Mouse (Mus musculus): ENCODE results near the gene Hhatl. TPM values are rescaled to one million over a fixed set of nuclear protein-coding genes. Genes with fewer than 3 reads are reported as not detected.

Gene Hhatl
- polyA plus RNA-seq, 1 experiment from 2014 or later, result 0.56 TPM

GRCm38 (mm10) chr9:121826356-121826755 lies 34.0 kb upstream of the Hhatl start:
- 84% methylated on average over 3 of the region's 3 CpGs for WGBS

GRCm38 (mm10) chr9:121823991-121824390 lies 31.7 kb upstream of the Hhatl start:
- no peak overlapping the region for H3K9ac ChIP-seq (replicated peaks; ENCODE audit: low read length)
- 89% methylated on average over 7 of the region's 7 CpGs for WGBS
- no peaks in the 10 kb centered on the region for H3K36me3 ChIP-seq (ENCODE audit: insufficient read depth, low read length)
- no peak overlapping the region for H3K4me3 ChIP-seq (ENCODE audit: low read length)
- H3K9me3 ChIP-seq (ENCODE audit: low read length), result no peaks in the 10 kb centered on the region
- no peaks in the 10 kb centered on the region for H3K4me1 ChIP-seq (ENCODE audit: insufficient read depth, low read length)
- H3K27me3 ChIP-seq (ENCODE audit: insufficient read depth, low read length), result no peaks in the 10 kb centered on the region
- no peak overlapping the region for H3K4me2 ChIP-seq (replicated peaks; ENCODE audit: low read depth, low read length)
- H3K27ac ChIP-seq (ENCODE audit: low read length), result no peak overlapping the region
- no peak for ATAC-seq (ENCODE audit: low FRiP score, low TSS enrichment)

More at GRCm38 (mm10) chr9:121826356-121826755, 34.0 kb upstream of the Hhatl start:
- Histone ChIP-seq H3K36me3 (ENCODE audit: insufficient read depth, low read length) (no peaks in the 10 kb centered on the region), H3K4me3 (ENCODE audit: low read length) (no peak overlapping the region), H3K4me2 (replicated peaks; ENCODE audit: low read depth, low read length) (no peak overlapping the region), H3K27ac (ENCODE audit: low read length) (no peak overlapping the region), H3K27me3 (ENCODE audit: insufficient read depth, low read length) (no peaks in the 10 kb centered on the region), H3K4me1 (ENCODE audit: insufficient read depth, low read length) (no peaks in the 10 kb centered on the region), H3K9ac (replicated peaks; ENCODE audit: low read length) (no peak overlapping the region), H3K9me3 (ENCODE audit: low read length) (no peaks in the 10 kb centered on the region)
- ATAC-seq (ENCODE audit: low FRiP score, low TSS enrichment), result no peak

- Histone ChIP-seq H3K27ac (ENCODE audit: low read length) (no peak overlapping the region), H3K4me1 (ENCODE audit: insufficient read depth, low read length) (no peaks in the 10 kb centered on the region), H3K36me3 (ENCODE audit: insufficient read depth, low read length) (no peaks in the 10 kb centered on the region), H3K9me3 (ENCODE audit: low read length) (no peaks in the 10 kb centered on the region), H3K9ac (replicated peaks; ENCODE audit: low read length) (no peak overlapping the region), H3K4me3 (ENCODE audit: low read length) (no peak overlapping the region), H3K27me3 (ENCODE audit: insufficient read depth, low read length) (no peaks in the 10 kb centered on the region), H3K4me2 (replicated peaks; ENCODE audit: low read depth, low read length) (no peak overlapping the region)
- ATAC-seq (ENCODE audit: low FRiP score, low TSS enrichment), result no peak
- WGBS, result 92% methylated on average over 1 of the region's 1 CpGs
Observed at GRCm38 (mm10) chr9:121823051-121823450, 30.7 kb upstream of the Hhatl start.

GRCm38 (mm10) chr9:121822585-121822991 lies 30.3 kb upstream of the Hhatl start:
- Histone ChIP-seq H3K4me2 (replicated peaks; ENCODE audit: low read depth, low read length) (no peak overlapping the region), H3K27me3 (ENCODE audit: insufficient read depth, low read length) (no peaks in the 10 kb centered on the region), H3K36me3 (ENCODE audit: insufficient read depth, low read length) (no peaks in the 10 kb centered on the region), H3K9me3 (ENCODE audit: low read length) (no peaks in the 10 kb centered on the region), H3K4me3 (ENCODE audit: low read length) (no peak overlapping the region), H3K4me1 (ENCODE audit: insufficient read depth, low read length) (no peaks in the 10 kb centered on the region), H3K27ac (ENCODE audit: low read length) (no peak overlapping the region), H3K9ac (replicated peaks; ENCODE audit: low read length) (no peak overlapping the region)
- no peak for ATAC-seq (ENCODE audit: low FRiP score, low TSS enrichment)
- WGBS, result 70% methylated on average over 6 of the region's 6 CpGs

GRCm38 (mm10) chr9:121820765-121821164 lies 28.5 kb upstream of the Hhatl start:
- Histone ChIP-seq H3K9ac (replicated peaks; ENCODE audit: low read length) (no peak overlapping the region), H3K4me2 (replicated peaks; ENCODE audit: low read depth, low read length) (no peak overlapping the region), H3K36me3 (ENCODE audit: insufficient read depth, low read length) (no peaks in the 10 kb centered on the region), H3K9me3 (ENCODE audit: low read length) (no peaks in the 10 kb centered on the region), H3K4me1 (ENCODE audit: insufficient read depth, low read length) (no peaks in the 10 kb centered on the region), H3K4me3 (ENCODE audit: low read length) (no peak overlapping the region), H3K27me3 (ENCODE audit: insufficient read depth, low read length) (no peaks in the 10 kb centered on the region), H3K27ac (ENCODE audit: low read length) (no peak overlapping the region)
- WGBS, result 67% methylated on average over 5 of the region's 5 CpGs
- no peak for ATAC-seq (ENCODE audit: low FRiP score, low TSS enrichment)

- 62% methylated on average over 7 of the region's 7 CpGs for WGBS
- Histone ChIP-seq H3K4me2 (replicated peaks; ENCODE audit: low read depth, low read length) (no peak overlapping the region), H3K4me1 (ENCODE audit: insufficient read depth, low read length) (no peaks in the 10 kb centered on the region), H3K27me3 (ENCODE audit: insufficient read depth, low read length) (no peaks in the 10 kb centered on the region), H3K27ac (ENCODE audit: low read length) (no peak overlapping the region), H3K4me3 (ENCODE audit: low read length) (no peak overlapping the region), H3K36me3 (ENCODE audit: insufficient read depth, low read length) (no peaks in the 10 kb centered on the region), H3K9me3 (ENCODE audit: low read length) (no peaks in the 10 kb centered on the region), H3K9ac (replicated peaks; ENCODE audit: low read length) (no peak overlapping the region)
- no peak for ATAC-seq (ENCODE audit: low FRiP score, low TSS enrichment)
Observed at GRCm38 (mm10) chr9:121819771-121820471, 27.6 kb upstream of the Hhatl start.

GRCm38 (mm10) chr9:121819073-121819770 lies 26.9 kb upstream of the Hhatl start:
- no peaks in the 10 kb centered on the region for H3K9me3 ChIP-seq (ENCODE audit: low read length)
- WGBS, result 74% methylated on average over 9 of the region's 9 CpGs
- ATAC-seq (ENCODE audit: low FRiP score, low TSS enrichment), result no peak
- H3K4me2 ChIP-seq (replicated peaks; ENCODE audit: low read depth, low read length), result no peak overlapping the region
- H3K27me3 ChIP-seq (ENCODE audit: insufficient read depth, low read length), result no peaks in the 10 kb centered on the region
- H3K4me3 ChIP-seq (ENCODE audit: low read length), result no peak overlapping the region
- H3K9ac ChIP-seq (replicated peaks; ENCODE audit: low read length), result no peak overlapping the region
- no peak overlapping the region for H3K27ac ChIP-seq (ENCODE audit: low read length)
- H3K36me3 ChIP-seq (ENCODE audit: insufficient read depth, low read length), result no peaks in the 10 kb centered on the region
- H3K4me1 ChIP-seq (ENCODE audit: insufficient read depth, low read length), result no peaks in the 10 kb centered on the region

GRCm38 (mm10) chr9:121815183-121815582 lies 22.9 kb upstream of the Hhatl start:
- Histone ChIP-seq H3K36me3 (ENCODE audit: insufficient read depth, low read length) (no peaks in the 10 kb centered on the region), H3K9ac (replicated peaks; ENCODE audit: low read length) (no peak overlapping the region), H3K9me3 (ENCODE audit: low read length) (no peaks in the 10 kb centered on the region), H3K27ac (ENCODE audit: low read length) (no peak overlapping the region), H3K4me2 (replicated peaks; ENCODE audit: low read depth, low read length) (no peak overlapping the region), H3K27me3 (ENCODE audit: insufficient read depth, low read length) (no peaks in the 10 kb centered on the region), H3K4me1 (ENCODE audit: insufficient read depth, low read length) (0 out of 2 replicates have a peak, but pooled peaks cover under 1% of the 10 kb centered on the region), H3K4me3 (ENCODE audit: low read length) (no peak overlapping the region)
- no peak for ATAC-seq (ENCODE audit: low FRiP score, low TSS enrichment)
- 64% methylated on average over 6 of the region's 6 CpGs for WGBS

- no peak for ATAC-seq (ENCODE audit: low FRiP score, low TSS enrichment)
Observed at GRCm38 (mm10) chr9:121810081-121810821, 17.9 kb upstream of the Hhatl start.

More at GRCm38 (mm10) chr9:121810081-121810821, 17.9 kb upstream of the Hhatl start:
- H3K27ac ChIP-seq (ENCODE audit: low read length), result no peak overlapping the region
- 23% methylated on average over 15 of the region's 15 CpGs for WGBS
- H3K4me1 ChIP-seq (ENCODE audit: insufficient read depth, low read length), result 0 out of 2 replicates have a peak, but pooled peaks cover 3% of the 10 kb centered on the region
- H3K9ac ChIP-seq (replicated peaks; ENCODE audit: low read length), result no peak overlapping the region
- no peak overlapping the region for H3K4me2 ChIP-seq (replicated peaks; ENCODE audit: low read depth, low read length)
- H3K36me3 ChIP-seq (ENCODE audit: insufficient read depth, low read length), result no peaks in the 10 kb centered on the region
- no peaks in the 10 kb centered on the region for H3K9me3 ChIP-seq (ENCODE audit: low read length)
- H3K27me3 ChIP-seq (ENCODE audit: insufficient read depth, low read length), result no peaks in the 10 kb centered on the region
- H3K4me3 ChIP-seq (ENCODE audit: low read length), result no peak overlapping the region
